Mouse (Mus musculus) CH12.LX (cell line): ENCODE measurements at regions not wholly inside any gene's neighbourhood (a gene's known extent, or its start where the extent isn't known, plus 50 kb on each side); places are given as distances from the start of the nearest gene placed in this dataset.

Experiments
- DNase-seq: peaks from one replicate; pipeline ENCODE4 v3.0.0-alpha.2; 2013; ENCODE audit errors: extremely low read depth
- H3K27ac ChIP-seq: 2 replicates; pipeline ENCODE4 v1.5.1; 2012; ENCODE audit warnings: low read depth, mild to moderate bottlenecking, control low read depth, moderate library complexity; ENCODE audit not compliant: insufficient read depth
- H3K27me3 ChIP-seq: replicated peaks from 2 replicates; pipeline ENCODE3; 2012; ENCODE audit warnings: inconsistent platforms
- H3K36me3 ChIP-seq, 2 experiments: replicated peaks in 1 of 2; 2 replicates each; pipeline versions ENCODE3 to v1.6.1; 2012; ENCODE audit warnings: inconsistent platforms in 1 of 2, low read length in 1 of 2, mild to moderate bottlenecking in 1 of 2, mixed read lengths in 1 of 2, moderate library complexity in 1 of 2; ENCODE audit not compliant: control insufficient read depth in 1 of 2, insufficient read depth in 1 of 2
- H3K4me1 ChIP-seq, 2 experiments: 2 replicates each; pipeline ENCODE4 v1.6.1; 2012; ENCODE audit warnings: inconsistent platforms in 1 of 2, moderate library complexity in 1 of 2; ENCODE audit not compliant: insufficient read depth in 2 of 2, control insufficient read depth in 1 of 2
- H3K4me2 ChIP-seq: 2 replicates; pipeline ENCODE4 v1.6.1; 2012; ENCODE audit warnings: low read depth, mild to moderate bottlenecking, control low read depth; ENCODE audit not compliant: poor library complexity, insufficient read depth, severe bottlenecking
- H3K4me3 ChIP-seq, 3 experiments: fragments of 150-350 bp in 1 of 3; sonication (generic) in 1 of 3; replicated peaks in 1 of 3; 2 replicates each; pipeline versions ENCODE3 to v1.5.1; 2011 to 2012; ENCODE audit warnings: low read depth in 2 of 3, low read length in 2 of 3, mild to moderate bottlenecking in 2 of 3, moderate library complexity in 2 of 3, control low read depth in 1 of 3, improper control_type of control experiment in 1 of 3, inconsistent platforms in 1 of 3, mixed read lengths in 1 of 3; ENCODE audit not compliant: poor library complexity in 1 of 3
- H3K79me2 ChIP-seq: replicated peaks from 2 replicates; pipeline ENCODE4 v1.6.1; 2012; ENCODE audit warnings: mild to moderate bottlenecking, moderate library complexity; ENCODE audit not compliant: control insufficient read depth, poor library complexity, insufficient read depth, severe bottlenecking; ENCODE audit errors: extremely low read depth
- H3K9ac ChIP-seq: 2 replicates; pipeline ENCODE4 v1.6.1; 2012; ENCODE audit warnings: low read depth, mild to moderate bottlenecking, control low read depth, moderate library complexity; ENCODE audit not compliant: insufficient read depth
- H3K9me3 ChIP-seq: replicated peaks from 2 replicates; pipeline ENCODE3; 2012; ENCODE audit warnings: low read length, inconsistent platforms, mixed read lengths
- CHD1 ChIP-seq: IDR thresholded peaks from 2 replicates; pipeline ENCODE4 v1.6.1; 2012; ENCODE audit warnings: low read depth, low read length, improper control_type of control experiment, inconsistent platforms
- E2F4 ChIP-seq: IDR thresholded peaks from 2 replicates; pipeline ENCODE4 v1.6.1; 2011; ENCODE audit warnings: low read depth, low read length, improper control_type of control experiment; ENCODE audit not compliant: insufficient replicate concordance
- ELF1 ChIP-seq: IDR thresholded peaks from 2 replicates; pipeline ENCODE4 v1.6.1; 2014; ENCODE audit warnings: low read depth, mild to moderate bottlenecking, inconsistent platforms, low read length, improper control_type of control experiment
- ETS1 ChIP-seq: conservative IDR thresholded peaks from 2 replicates; pipeline ENCODE4 v1.6.1; 2012; ENCODE audit warnings: low read depth, mild to moderate bottlenecking, inconsistent platforms, low read length, improper control_type of control experiment, moderate library complexity
- IRF4 ChIP-seq: IDR thresholded peaks from 2 replicates; pipeline ENCODE4 v1.6.1; 2014; ENCODE audit warnings: low read depth, mild to moderate bottlenecking, inconsistent platforms, low read length, improper control_type of control experiment
- MAFK ChIP-seq: IDR thresholded peaks from 2 replicates; pipeline ENCODE4 v1.6.1; 2011; ENCODE audit warnings: low read length, improper control_type of control experiment; ENCODE audit not compliant: insufficient replicate concordance
- MAX ChIP-seq: IDR thresholded peaks from 2 replicates; pipeline ENCODE4 v1.6.1; 2011; ENCODE audit warnings: low read length, improper control_type of control experiment
- MEF2A ChIP-seq: IDR thresholded peaks from 2 replicates; pipeline ENCODE4 v1.6.1; 2014; ENCODE audit warnings: low read depth, mild to moderate bottlenecking, inconsistent platforms, low read length, improper control_type of control experiment, borderline replicate concordance
- MYC ChIP-seq: IDR thresholded peaks from 2 replicates; pipeline ENCODE4 v1.6.1; 2011; ENCODE audit warnings: low read depth, mild to moderate bottlenecking, improper control_type of control experiment, low read length
- PAX5 ChIP-seq: IDR thresholded peaks from 2 replicates; pipeline ENCODE4 v1.6.1; 2012; ENCODE audit warnings: low read length, inconsistent platforms, mixed read lengths
- POLR2A ChIP-seq: IDR thresholded peaks from 2 replicates; pipeline ENCODE4 v1.6.1; 2011; ENCODE audit warnings: low read depth, mild to moderate bottlenecking, improper control_type of control experiment, low read length
- POLR2AphosphoS2 ChIP-seq: IDR thresholded peaks from 2 replicates; pipeline ENCODE4 v1.6.1; 2011; ENCODE audit warnings: low read depth, low read length, improper control_type of control experiment
- RCOR1 ChIP-seq: conservative IDR thresholded peaks from 2 replicates; pipeline ENCODE4 v1.6.1; 2012; ENCODE audit warnings: low read depth, mild to moderate bottlenecking, inconsistent platforms, low read length, improper control_type of control experiment
- TBP ChIP-seq: conservative IDR thresholded peaks from 2 replicates; pipeline ENCODE4 v1.6.1; 2011; ENCODE audit warnings: low read depth, low read length, improper control_type of control experiment
- ZKSCAN1 ChIP-seq: IDR thresholded peaks from 2 replicates; pipeline ENCODE4 v1.6.1; 2012; ENCODE audit warnings: low read depth, inconsistent platforms, low read length, improper control_type of control experiment, borderline replicate concordance
- dilution Hi-C: fragments of 300-500 bp; cut with MboI; formaldehyde crosslinking; loops from 2 replicates; pipeline ENCODE4 v1.14.3; 2020; ENCODE audit warnings: low sequenced_read_pairs; ENCODE audit not compliant: extremely low pct_unique_long_range_greater_than_20kb, extremely low pct_ligation_motif_present
- in situ Hi-C: fragments of 300-500 bp; cut with MboI; formaldehyde crosslinking; loops from 3 replicates; pipeline ENCODE4 v1.14.3; 2019; ENCODE audit warnings: low sequenced_read_pairs, low pct_ligation_motif_present, low pct_unique_long_range_greater_than_20kb, mixed read lengths

- Histone ChIP-seq H3K27ac (no peak overlapping the region), H3K9me3 (no peaks in the 10 kb centered on the region), H3K36me3 (no peaks in the 10 kb centered on the region), H3K4me1 (no peaks in the 10 kb centered on the region), H3K27me3 (peaks cover 91% of the 10 kb centered on the region), H3K79me2 (no peaks in the 10 kb centered on the region), H3K9ac (no peak overlapping the region), H3K4me3 (no peak overlapping the region), H3K4me2 (no peak overlapping the region)
- dilution Hi-C loops (no loop called here), in situ Hi-C loops (no loop called here)
- DNase-seq = no peak
- TF ChIP-seq RCOR1 (no peak), MAFK (no peak), E2F4 (no peak), CHD1 (no peak), MEF2A (no peak), POLR2A (no peak), ETS1 (no peak), ELF1 (no peak), ZKSCAN1 (no peak), PAX5 (no peak), MYC (no peak), IRF4 (no peak), MAX (no peak)
These were observed 461.6 kb downstream of the Tcerg1l start for GRCm38 (mm10) chr7:137935896-137936295.

DNA sequence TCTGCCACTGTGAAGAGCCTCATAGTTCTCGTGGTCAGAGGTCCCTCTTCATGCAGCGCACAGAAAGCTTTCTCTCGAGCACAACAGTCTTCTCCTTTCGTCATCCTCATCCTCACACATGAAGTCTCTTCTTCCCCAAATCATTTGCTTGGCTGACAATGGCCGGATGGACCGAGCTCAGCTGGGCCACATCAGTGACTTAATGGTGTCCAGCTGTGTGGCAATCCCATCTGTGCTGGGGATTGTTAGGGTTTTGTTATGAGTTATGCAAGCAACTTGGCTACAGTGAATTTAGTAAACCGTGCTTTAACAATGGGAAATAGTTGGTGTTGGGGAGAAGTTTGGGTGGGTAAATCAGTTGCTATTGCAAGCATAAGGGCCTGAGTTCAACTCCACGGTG, 458.4 kb downstream of the Tcerg1l start:
- Histone ChIP-seq H3K4me1 (no peaks in the 10 kb centered on the region), H3K9me3 (no peaks in the 10 kb centered on the region), H3K27ac (no peak overlapping the region), H3K4me2 (no peak overlapping the region), H3K4me3 (no peak overlapping the region), H3K27me3 (peaks cover 86% of the 10 kb centered on the region), H3K36me3 (no peaks in the 10 kb centered on the region), H3K9ac (no peak overlapping the region), H3K79me2 (no peaks in the 10 kb centered on the region)
- dilution Hi-C loops = no loop called here
- in situ Hi-C loops = no loop called here
- no peak for DNase-seq
- no peak for TF ChIP-seq TBP
- no peak for TF ChIP-seq POLR2AphosphoS2
- TF ChIP-seq CHD1 = no peak
- TF ChIP-seq PAX5 = no peak

- Histone ChIP-seq H3K79me2 (no peaks in the 10 kb centered on the region), H3K9me3 (no peaks in the 10 kb centered on the region)
- TF ChIP-seq ETS1 = no peak
- TF ChIP-seq, all 38 proteins: peak for 0
- Histone ChIP-seq H3K36me3 (no peaks in the 10 kb centered on the region), H3K4me3 (no peak overlapping the region), H3K9ac (no peak overlapping the region), H3K4me1 (no peaks in the 10 kb centered on the region), H3K4me2 (no peak overlapping the region), H3K27ac (no peak overlapping the region), H3K27me3 (peaks cover 78% of the 10 kb centered on the region)
- in situ Hi-C loops (no loop called here), dilution Hi-C loops (no loop called here)
- DNase-seq = no peak
These were observed 457.4 kb downstream of the Tcerg1l start for GRCm38 (mm10) chr7:137940084-137940483.
